Mouse (Mus musculus): ENCODE results near the gene Sf1. TPM values are rescaled to one million over a fixed set of nuclear protein-coding genes. Genes with fewer than 3 reads are reported as not detected.
A peak's percentile ranks its signal among the peaks of the same experiment; 100 is the strongest.

The Sf1 gene
- total and polyA plus RNA-seq, 2 experiments from 2014 or later = 38.3 to 41.8 TPM

GRCm38 (mm10) chr19:6342276-6342933 lies 21.1 kb upstream of the Sf1 start:
- DNase-seq (ENCODE audit: low spot score) = no peak
- Histone ChIP-seq H3K4me1 (ENCODE audit: control insufficient read depth, insufficient read depth) (0 out of 2 replicates have a peak, but pooled peaks cover 4% of the 10 kb centered on the region), H3K9me3 (replicated peaks; ENCODE audit: control insufficient read depth, low read length) (no peaks in the 10 kb centered on the region), H3K4me2 (ENCODE audit: low read depth, low read length) (peak overlapping the region; percentile 89), H3K27ac (ENCODE audit: low read depth) (no peak overlapping the region), H3K4me3 (ENCODE audit: low read depth, low read length) (peak overlapping the region; percentile 75), H3K9ac (replicated peaks; ENCODE audit: low read depth, low read length) (no peak overlapping the region; the same call in 1 of the 2 replicates), H3K36me3 (replicated peaks; ENCODE audit: control insufficient read depth, insufficient read depth, low read length) (peaks cover 59% of the 10 kb centered on the region), H3K27me3 (ENCODE audit: control insufficient read depth, insufficient read depth, low read length) (no peaks in the 10 kb centered on the region)
- no peak for ATAC-seq (ENCODE audit: insufficient read depth, low read depth)
- TF ChIP-seq CTCF (IDR thresholded peaks at IDR 0.05; ENCODE audit: low read depth) (no peak), EP300 (IDR thresholded peaks at IDR 0.05; ENCODE audit: low read depth) (no peak)
- 63% methylated on average over 5 of the region's 5 CpGs for WGBS

- no peaks in the 10 kb centered on the region for H3K9me3 ChIP-seq (replicated peaks; ENCODE audit: control insufficient read depth, low read length)
- ATAC-seq (ENCODE audit: insufficient read depth, low read depth) (no peak), DNase-seq (ENCODE audit: low spot score) (no peak)
- 74% methylated on average over 19 of the region's 19 CpGs for WGBS
- H3K9ac ChIP-seq (replicated peaks; ENCODE audit: low read depth, low read length) = no peak overlapping the region
- H3K4me2 ChIP-seq (ENCODE audit: low read depth, low read length) = 0 out of 2 replicates have a peak overlapping the region, but pooled peaks have one; percentile 89
- no peaks in the 10 kb centered on the region for H3K27me3 ChIP-seq (ENCODE audit: control insufficient read depth, insufficient read depth, low read length)
- 0 out of 2 replicates have a peak, but pooled peaks cover 4% of the 10 kb centered on the region for H3K4me1 ChIP-seq (ENCODE audit: control insufficient read depth, insufficient read depth)
- H3K4me3 ChIP-seq (ENCODE audit: low read depth, low read length) = no peak overlapping the region
- no peak overlapping the region for H3K27ac ChIP-seq (ENCODE audit: low read depth)
- no peak for TF ChIP-seq EP300 (IDR thresholded peaks at IDR 0.05; ENCODE audit: low read depth)
- TF ChIP-seq CTCF (IDR thresholded peaks at IDR 0.05; ENCODE audit: low read depth) = no peak
- H3K36me3 ChIP-seq (replicated peaks; ENCODE audit: control insufficient read depth, insufficient read depth, low read length) = peaks cover 50% of the 10 kb centered on the region
Measured at GRCm38 (mm10) chr19:6343066-6343925, 20.2 kb upstream of the Sf1 start.

DNA sequence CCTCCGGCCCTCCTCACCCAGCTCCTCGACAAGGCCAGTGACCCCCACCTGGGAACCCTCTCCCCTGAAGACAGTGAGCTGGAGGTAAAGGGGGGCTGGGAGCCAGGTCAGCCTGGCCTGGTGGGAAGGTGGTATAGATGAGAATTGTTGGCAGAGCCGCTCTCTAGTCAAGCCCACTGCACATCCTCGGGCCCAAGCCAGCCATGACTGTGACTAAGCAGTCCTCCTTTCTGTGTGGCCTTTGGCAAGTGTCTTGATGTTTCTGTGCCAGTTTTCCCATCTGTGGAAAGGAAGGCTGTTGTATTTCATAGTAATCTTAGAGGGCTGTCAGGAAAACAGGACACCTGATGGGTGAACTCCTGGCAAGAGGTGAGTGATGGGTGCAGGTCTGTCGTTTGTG lies 19.5 kb upstream of the Sf1 start:
- Histone ChIP-seq H3K9me3 (replicated peaks; ENCODE audit: control insufficient read depth, low read length) (no peaks in the 10 kb centered on the region), H3K4me1 (ENCODE audit: control insufficient read depth, insufficient read depth) (0 out of 2 replicates have a peak, but pooled peaks cover 4% of the 10 kb centered on the region), H3K36me3 (replicated peaks; ENCODE audit: control insufficient read depth, insufficient read depth, low read length) (peaks cover 43% of the 10 kb centered on the region), H3K4me2 (ENCODE audit: low read depth, low read length) (no peak overlapping the region), H3K4me3 (ENCODE audit: low read depth, low read length) (no peak overlapping the region), H3K9ac (replicated peaks; ENCODE audit: low read depth, low read length) (no peak overlapping the region), H3K27me3 (ENCODE audit: control insufficient read depth, insufficient read depth, low read length) (no peaks in the 10 kb centered on the region), H3K27ac (ENCODE audit: low read depth) (no peak overlapping the region)
- 82% methylated on average over 5 of the region's 5 CpGs for WGBS
- no peak for TF ChIP-seq CTCF (IDR thresholded peaks at IDR 0.05; ENCODE audit: low read depth)
- TF ChIP-seq EP300 (IDR thresholded peaks at IDR 0.05; ENCODE audit: low read depth) = no peak
- no peak for ATAC-seq (ENCODE audit: insufficient read depth, low read depth)
- DNase-seq (ENCODE audit: low spot score) = no peak

- Histone ChIP-seq H3K4me2 (ENCODE audit: low read depth, low read length) (no peak overlapping the region), H3K27me3 (ENCODE audit: control insufficient read depth, insufficient read depth, low read length) (no peaks in the 10 kb centered on the region), H3K4me3 (ENCODE audit: low read depth, low read length) (no peak overlapping the region), H3K9ac (replicated peaks; ENCODE audit: low read depth, low read length) (no peak overlapping the region), H3K27ac (ENCODE audit: low read depth) (no peak overlapping the region), H3K9me3 (replicated peaks; ENCODE audit: control insufficient read depth, low read length) (no peaks in the 10 kb centered on the region), H3K36me3 (replicated peaks; ENCODE audit: control insufficient read depth, insufficient read depth, low read length) (peaks cover 34% of the 10 kb centered on the region), H3K4me1 (ENCODE audit: control insufficient read depth, insufficient read depth) (no peaks in the 10 kb centered on the region)
- no peak for DNase-seq (ENCODE audit: low spot score)
- 89% methylated on average over 5 of the region's 5 CpGs for WGBS
- TF ChIP-seq CTCF (IDR thresholded peaks at IDR 0.05; ENCODE audit: low read depth) (no peak), EP300 (IDR thresholded peaks at IDR 0.05; ENCODE audit: low read depth) (no peak)
- ATAC-seq (ENCODE audit: insufficient read depth, low read depth) = no peak
Measured at GRCm38 (mm10) chr19:6346023-6346422, 17.5 kb upstream of the Sf1 start.

DNA sequence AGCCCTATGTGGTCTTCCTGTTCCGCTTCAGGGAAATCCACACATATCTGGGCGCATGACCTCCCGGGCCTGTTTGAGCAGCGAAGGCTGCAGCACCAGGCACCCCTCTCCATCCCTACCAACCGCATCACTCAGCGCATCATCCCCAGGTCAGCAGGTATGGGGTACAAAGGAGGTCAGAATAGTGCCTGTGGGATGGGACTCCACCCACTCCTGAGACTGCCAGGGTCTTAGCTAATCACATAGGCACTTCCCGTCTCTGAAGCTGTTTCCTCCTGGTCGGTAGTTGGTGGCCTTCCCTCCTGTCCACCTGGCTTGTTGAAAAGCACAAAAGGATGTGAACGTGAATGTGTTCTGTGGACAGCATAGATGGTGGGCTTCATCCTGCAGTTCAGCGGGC lies 16.8 kb upstream of the Sf1 start:
- WGBS = 78% methylated on average over 10 of the region's 10 CpGs
- Histone ChIP-seq H3K4me2 (ENCODE audit: low read depth, low read length) (no peak overlapping the region), H3K9ac (replicated peaks; ENCODE audit: low read depth, low read length) (no peak overlapping the region), H3K9me3 (replicated peaks; ENCODE audit: control insufficient read depth, low read length) (no peaks in the 10 kb centered on the region), H3K4me1 (ENCODE audit: control insufficient read depth, insufficient read depth) (no peaks in the 10 kb centered on the region), H3K27ac (ENCODE audit: low read depth) (no peak overlapping the region), H3K4me3 (ENCODE audit: low read depth, low read length) (no peak overlapping the region), H3K36me3 (replicated peaks; ENCODE audit: control insufficient read depth, insufficient read depth, low read length) (peaks cover 34% of the 10 kb centered on the region), H3K27me3 (ENCODE audit: control insufficient read depth, insufficient read depth, low read length) (no peaks in the 10 kb centered on the region)
- no peak for DNase-seq (ENCODE audit: low spot score)
- no peak for ATAC-seq (ENCODE audit: insufficient read depth, low read depth)
- no peak for TF ChIP-seq CTCF (IDR thresholded peaks at IDR 0.05; ENCODE audit: low read depth)
- no peak for TF ChIP-seq EP300 (IDR thresholded peaks at IDR 0.05; ENCODE audit: low read depth)

Measured in heart, postnatal 0 days (tissue).